Mouse (Mus musculus) lung, postnatal 0 days (tissue): ENCODE measurements around the gene Camk2b. TPM values are rescaled to one million over a fixed set of nuclear protein-coding genes. Genes with fewer than 3 reads are reported as not detected.
A peak's percentile ranks its signal among the peaks of the same experiment; 100 is the strongest.

Experiments used
- ATAC-seq: fragments of 200-750 bp; cut with Nextera tagmentation; 2 replicates; pipeline ENCODE4 v1.8.0; 2017; ENCODE audit warnings: moderate library complexity
- DNase-seq: peaks from one replicate; pipeline ENCODE4 v3.0.0-alpha.2; 2016; ENCODE audit warnings: low spot score
- H3K27ac ChIP-seq: fragments of 300-500 bp; sonication (generic); 2 replicates; pipeline ENCODE4 v1.5.1; 2014; ENCODE audit warnings: antibody characterized with exemption, mild to moderate bottlenecking, low read length, mixed read lengths
- H3K27me3 ChIP-seq: fragments of 300-500 bp; sonication (generic); replicated peaks from 2 replicates; pipeline ENCODE4 v1.6.1; 2014; ENCODE audit warnings: low read length, mixed read lengths; ENCODE audit not compliant: insufficient read depth
- H3K36me3 ChIP-seq: fragments of 300-500 bp; sonication (generic); 2 replicates; pipeline ENCODE4 v1.6.1; 2014; ENCODE audit warnings: low read length, mixed read lengths; ENCODE audit not compliant: insufficient read depth
- H3K4me1 ChIP-seq: fragments of 300-500 bp; sonication (generic); 2 replicates; pipeline ENCODE4 v1.6.1; 2014; ENCODE audit warnings: antibody characterized with exemption, low read depth, low read length, mixed read lengths; ENCODE audit not compliant: insufficient read depth
- H3K4me2 ChIP-seq: fragments of 300-500 bp; sonication (generic); replicated peaks from 2 replicates; pipeline ENCODE4 v1.6.1; 2014; ENCODE audit warnings: low read depth, mild to moderate bottlenecking, low read length, moderate library complexity, mixed read lengths
- H3K4me3 ChIP-seq: fragments of 300-500 bp; sonication (generic); 2 replicates; pipeline ENCODE4 v1.5.1; 2014; ENCODE audit warnings: low read depth, low read length
- H3K9ac ChIP-seq: fragments of 300-500 bp; sonication (generic); replicated peaks from 2 replicates; pipeline ENCODE4 v1.6.1; 2014; ENCODE audit warnings: low read depth, mild to moderate bottlenecking
- H3K9me3 ChIP-seq: fragments of 300-500 bp; sonication (generic); 2 replicates; pipeline ENCODE4 v1.6.1; 2016; ENCODE audit warnings: low read length, mixed read lengths
- CTCF ChIP-seq: IDR thresholded peaks from 2 replicates; pipeline ENCODE4 v1.5.1; 2016; ENCODE audit warnings: antibody characterized with exemption, mild to moderate bottlenecking
- EP300 ChIP-seq: IDR thresholded peaks from 2 replicates; pipeline ENCODE4 v1.6.1; 2016; ENCODE audit warnings: antibody characterized with exemption, mild to moderate bottlenecking, control low read depth
- WGBS: fragments of 180-500 bp; shearing (Covaris S2); extraction: QIAGEN DNeasy Blood & Tissue Kit; methylation state at CpG from one replicate; pipeline ENCODE4 v1.1.7; 2014; 5-methylcytosine and 5-hydroxymethylcytosine counted together
- polyA plus RNA-seq: library from polyadenylated mRNA; unstranded; fragments of >200 nt; fragmentation: Nextera tagmentation; extraction: Ambion mirVana; gene quantifications from 2 replicates; pipeline ENCODE4 v1.2.1, GENCODE M21; 2015

The Camk2b gene
- polyA plus RNA-seq, 1 experiment from 2014 or later, result 2.9 TPM

DNA sequence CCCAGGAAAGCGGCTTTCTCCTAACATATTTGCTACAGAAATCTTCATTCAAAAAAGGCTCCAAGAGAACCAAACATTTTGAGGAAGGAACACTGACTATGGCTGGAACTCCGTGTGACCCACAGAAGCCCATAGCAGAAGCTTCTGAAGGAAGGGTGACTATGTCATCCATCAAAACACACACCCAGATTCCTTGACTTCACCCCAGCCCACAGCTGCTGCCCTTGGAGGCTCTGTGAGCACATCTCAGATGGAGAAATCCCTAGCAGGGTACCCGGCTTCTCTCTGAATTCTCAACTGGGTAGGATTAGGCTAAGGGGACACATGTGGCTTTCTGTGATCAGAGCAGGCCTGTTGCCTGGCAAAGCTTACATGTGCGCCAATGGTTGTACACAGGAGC is 29.7 kb downstream of the Camk2b start:
- 76% methylated on average over 4 of the region's 4 CpGs for WGBS

DNA sequence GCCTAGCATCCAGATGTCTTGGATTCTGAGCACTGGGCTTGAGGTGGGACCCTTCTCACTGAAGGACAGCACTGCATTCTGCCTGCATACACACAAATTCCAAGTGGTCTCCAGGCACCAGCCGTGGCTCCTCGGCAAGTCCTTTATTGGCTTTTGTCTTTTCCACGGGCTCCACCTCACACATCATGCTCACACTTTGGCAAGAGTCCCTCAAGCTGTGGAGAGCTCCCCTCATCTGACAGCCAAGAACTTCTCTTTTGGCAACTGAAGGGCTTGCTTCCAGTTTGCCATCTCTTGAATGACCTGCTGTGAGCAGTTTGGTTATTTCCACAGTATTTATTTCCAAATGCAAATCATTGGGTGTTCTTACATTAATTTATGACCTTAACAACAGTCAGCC is 30.6 kb downstream of the Camk2b start:
- no peak overlapping the region for H3K27ac ChIP-seq
- no peaks in the 10 kb centered on the region for H3K4me1 ChIP-seq
- H3K4me3 ChIP-seq, result no peak overlapping the region
- no peak overlapping the region for H3K9ac ChIP-seq
- WGBS, result 67% methylated on average over 3 of the region's 3 CpGs
- ATAC-seq (no peak), DNase-seq (no peak)
- no peak for TF ChIP-seq EP300
- no peak for TF ChIP-seq CTCF
- no peaks in the 10 kb centered on the region for H3K27me3 ChIP-seq
- no peaks in the 10 kb centered on the region for H3K36me3 ChIP-seq
- no peaks in the 10 kb centered on the region for H3K9me3 ChIP-seq
- no peak overlapping the region for H3K4me2 ChIP-seq

More for the DNA sequence above, 29.7 kb downstream of the Camk2b start:
- Histone ChIP-seq H3K4me2 (no peak overlapping the region), H3K9ac (no peak overlapping the region), H3K4me1 (no peaks in the 10 kb centered on the region), H3K4me3 (no peak overlapping the region), H3K9me3 (no peaks in the 10 kb centered on the region), H3K27ac (no peak overlapping the region), H3K36me3 (no peaks in the 10 kb centered on the region), H3K27me3 (no peaks in the 10 kb centered on the region)
- TF ChIP-seq EP300, result no peak
- no peak for TF ChIP-seq CTCF
- ATAC-seq (no peak), DNase-seq (no peak)

DNA sequence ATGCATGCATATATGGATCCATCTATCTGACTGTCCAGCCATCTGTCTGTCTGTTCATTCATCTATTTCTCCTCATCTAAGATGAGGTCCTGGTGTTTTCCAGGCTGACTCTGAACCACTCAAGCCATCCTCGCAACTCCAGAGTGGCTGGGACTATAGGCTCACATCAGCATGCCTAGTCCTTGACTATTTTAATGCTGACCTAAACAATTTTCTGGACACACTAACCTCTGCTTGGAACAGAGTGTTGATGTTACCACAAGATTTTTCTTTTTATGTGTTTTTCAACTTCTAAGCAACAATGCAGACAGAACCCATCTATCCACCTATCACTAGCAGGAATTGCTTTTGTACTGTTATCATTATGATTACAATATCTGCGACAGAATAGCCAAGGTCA is 31.4 kb downstream of the Camk2b start:
- TF ChIP-seq CTCF, result no peak
- no peak for TF ChIP-seq EP300
- Histone ChIP-seq H3K27me3 (no peaks in the 10 kb centered on the region), H3K4me2 (no peak overlapping the region), H3K27ac (no peak overlapping the region), H3K9me3 (no peaks in the 10 kb centered on the region), H3K36me3 (no peaks in the 10 kb centered on the region), H3K4me3 (no peak overlapping the region), H3K9ac (no peak overlapping the region), H3K4me1 (no peaks in the 10 kb centered on the region)
- no peak for ATAC-seq
- no peak for DNase-seq
- 77% methylated on average over 2 of the region's 2 CpGs for WGBS

DNA sequence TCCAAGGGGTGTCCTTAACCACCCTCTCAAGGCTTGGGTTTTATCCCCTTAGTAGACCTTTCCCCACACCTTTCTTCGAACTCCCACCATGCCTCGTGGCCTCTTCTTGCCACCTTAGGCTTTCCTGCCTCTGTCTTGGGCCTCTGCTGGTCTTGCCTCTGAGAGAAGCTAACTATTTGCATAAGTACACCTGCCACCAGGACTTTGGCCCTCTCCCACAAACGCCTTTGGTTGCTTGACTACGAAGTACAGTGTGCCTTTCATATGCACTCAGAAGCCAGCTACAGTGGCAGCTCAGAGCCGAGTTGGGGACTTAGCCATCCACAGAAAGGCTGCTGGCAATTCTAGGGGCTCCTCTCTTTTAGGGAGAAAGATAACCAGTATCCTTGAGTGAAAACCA is 32.4 kb downstream of the Camk2b start:
- 69% methylated on average over 5 of the region's 5 CpGs for WGBS

DNA sequence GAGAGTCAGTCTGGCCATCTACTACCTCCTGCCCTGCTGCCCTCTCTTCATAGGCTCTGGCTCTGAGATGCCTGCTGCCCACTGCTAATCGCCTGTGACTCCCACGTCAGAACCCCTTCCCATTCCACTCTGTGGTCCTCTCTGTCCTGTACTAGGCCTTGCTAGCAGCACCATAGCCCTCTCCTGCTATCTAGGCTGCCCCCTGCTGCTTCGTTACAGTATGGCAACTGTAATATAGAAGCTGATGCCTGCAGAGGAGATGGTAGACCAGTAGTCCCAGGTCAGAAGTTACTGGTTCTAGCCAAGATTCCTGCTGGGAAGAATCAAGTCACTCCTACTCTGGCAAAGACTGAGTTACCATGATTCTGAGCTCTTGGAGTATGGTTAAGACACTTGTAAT is 33.0 kb downstream of the Camk2b start:
- TF ChIP-seq EP300 (no peak), CTCF (peak; percentile 81)
- H3K4me2 ChIP-seq, result no peak overlapping the region
- no peaks in the 10 kb centered on the region for H3K9me3 ChIP-seq
- no peaks in the 10 kb centered on the region for H3K27me3 ChIP-seq
- H3K27ac ChIP-seq, result no peak overlapping the region
- H3K4me3 ChIP-seq, result no peak overlapping the region
- 56% methylated on average over 3 of the region's 3 CpGs for WGBS
- no peaks in the 10 kb centered on the region for H3K36me3 ChIP-seq
- H3K4me1 ChIP-seq, result no peaks in the 10 kb centered on the region
- no peak overlapping the region for H3K9ac ChIP-seq
- ATAC-seq (peak; percentile 49), DNase-seq (peak; percentile 55)

More for the DNA sequence above, 32.4 kb downstream of the Camk2b start:
- ATAC-seq (no peak), DNase-seq (no peak)
- H3K4me3 ChIP-seq, result no peak overlapping the region
- H3K4me2 ChIP-seq, result no peak overlapping the region
- H3K9me3 ChIP-seq, result no peaks in the 10 kb centered on the region
- H3K36me3 ChIP-seq, result no peaks in the 10 kb centered on the region
- no peaks in the 10 kb centered on the region for H3K27me3 ChIP-seq
- no peak overlapping the region for H3K9ac ChIP-seq
- no peaks in the 10 kb centered on the region for H3K4me1 ChIP-seq
- H3K27ac ChIP-seq, result no peak overlapping the region
- TF ChIP-seq CTCF (no peak), EP300 (no peak)

DNA sequence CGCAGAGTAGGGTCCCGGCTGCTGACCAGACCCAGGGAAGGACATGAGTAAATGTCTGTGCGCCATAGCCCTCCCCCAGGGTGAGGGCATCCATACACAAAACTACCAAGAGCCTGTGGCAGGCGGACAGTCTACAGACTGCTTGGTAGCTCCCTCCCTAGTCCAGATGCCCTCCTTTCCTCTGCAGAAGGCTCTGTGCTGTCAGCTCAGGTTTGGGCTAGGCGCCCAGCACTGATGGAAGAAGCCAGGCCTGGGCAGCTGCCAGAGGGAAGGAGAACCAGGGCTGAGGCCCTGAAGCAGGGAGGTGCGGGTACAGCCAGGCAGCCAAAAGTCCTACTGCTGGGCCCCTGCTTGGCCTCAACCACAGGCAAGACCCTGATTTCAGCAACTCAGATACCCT is 35.5 kb downstream of the Camk2b start:
- Histone ChIP-seq H3K9ac (no peak overlapping the region), H3K4me1 (no peaks in the 10 kb centered on the region), H3K4me3 (no peak overlapping the region), H3K4me2 (no peak overlapping the region), H3K9me3 (no peaks in the 10 kb centered on the region), H3K27ac (no peak overlapping the region), H3K36me3 (no peaks in the 10 kb centered on the region), H3K27me3 (no peaks in the 10 kb centered on the region)
- WGBS, result 77% methylated on average over 6 of the region's 6 CpGs
- no peak for ATAC-seq
- TF ChIP-seq EP300 (no peak), CTCF (no peak)
- DNase-seq, result no peak

DNA sequence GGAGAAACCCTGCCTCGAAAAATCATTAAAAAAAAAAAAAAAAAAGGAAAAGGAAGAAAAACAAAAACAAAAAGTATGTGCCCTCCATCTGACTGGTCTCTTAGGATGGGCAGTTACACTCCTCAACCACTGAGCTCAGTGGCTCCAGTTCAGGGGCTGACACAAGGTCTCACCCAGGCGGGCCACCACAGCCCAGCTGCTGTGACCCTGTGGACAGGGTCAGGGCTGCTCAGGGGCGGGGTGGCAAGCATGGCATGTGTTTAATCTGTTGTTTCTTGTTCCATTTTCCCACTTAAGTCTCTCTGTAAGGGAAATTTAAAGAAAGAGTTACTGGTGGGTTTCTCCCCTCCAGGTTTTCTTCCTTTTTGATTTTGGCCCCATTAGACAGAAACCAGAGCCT is 36.4 kb downstream of the Camk2b start:
- Histone ChIP-seq H3K27me3 (no peaks in the 10 kb centered on the region), H3K4me2 (no peak overlapping the region), H3K4me3 (no peak overlapping the region), H3K9me3 (no peaks in the 10 kb centered on the region), H3K9ac (no peak overlapping the region), H3K36me3 (no peaks in the 10 kb centered on the region), H3K4me1 (no peaks in the 10 kb centered on the region), H3K27ac (no peak overlapping the region)
- no peak for DNase-seq
- TF ChIP-seq EP300 (no peak), CTCF (no peak)
- 60% methylated on average over 3 of the region's 3 CpGs for WGBS
- ATAC-seq, result no peak
